20 mouse cellular contexts compared by ENCODE assay signal in genomic region chr4:139266500-139266865, GRCm38 (mm10). TPM values are rescaled to one million over a fixed set of nuclear protein-coding genes. Genes with fewer than 3 reads are reported as not detected.
A peak's percentile ranks its signal among the peaks of the same experiment; 100 is the strongest.
DNase-seq lines count a peak whose midpoint lies in the region; ATAC-seq lines count a peak whose summit lies in the region.
"Had no signal": no experiment of that assay in that cellular context is flagged by ENCODE, and none has a peak within 500 bp of the region (broad histone marks: within the 10 kb centered on the region; RNA-seq: fewer than 3 reads in every experiment).

No protein-coding gene starts in this region.

- H3K36me3 ChIP-seq in forebrain, embryonic 10.5 days (replicated peaks) = peaks cover 86% of the 10 kb centered on the region
- H3K36me3 ChIP-seq in forebrain, embryonic 16.5 days (ENCODE audit: control insufficient read depth, insufficient read depth) = peaks cover 4% of the 10 kb centered on the region; the same call in 1 of the 2 replicates
- H3K36me3 ChIP-seq in neural tube, embryonic 13.5 days = peaks cover 46% of the 10 kb centered on the region
- H3K36me3 ChIP-seq in neural tube, embryonic 15.5 days = peaks cover 31% of the 10 kb centered on the region
- H3K36me3 ChIP-seq in limb, embryonic 11.5 days (ENCODE audit: control insufficient read depth, insufficient read depth, low read length) = peaks cover 4% of the 10 kb centered on the region
- H3K36me3 ChIP-seq in heart, embryonic 11.5 days (ENCODE audit: control insufficient read depth, insufficient read depth, low read length) = peaks cover 18% of the 10 kb centered on the region
- H3K36me3 ChIP-seq in intestine, embryonic 16.5 days (ENCODE audit: control insufficient read depth, insufficient read depth, low read length) = peaks cover 6% of the 10 kb centered on the region; the same call in 1 of the 2 replicates

- no peak overlapping the region for H3K4me2 ChIP-seq in forebrain, embryonic 16.5 days (ENCODE audit: low read length)
- no peak overlapping the region for H3K4me2 ChIP-seq in neural tube, embryonic 13.5 days
- H3K4me2 ChIP-seq in neural tube, embryonic 15.5 days = no peak overlapping the region
- H3K4me2 ChIP-seq in limb, embryonic 11.5 days (ENCODE audit: low read depth, severe bottlenecking) = peak overlapping the region; percentile 5; the same call in 1 of the 2 replicates
- H3K4me2 ChIP-seq in heart, embryonic 11.5 days = no peak overlapping the region
- H3K4me2 ChIP-seq in intestine, embryonic 16.5 days (ENCODE audit: low read depth, low read length) = no peak overlapping the region
- H3K4me2 ChIP-seq: forebrain, embryonic 15.5 days; liver, embryonic 12.5 days; midbrain, embryonic 11.5 days had no signal

- no peaks in the 10 kb centered on the region for H3K9me3 ChIP-seq in forebrain, embryonic 10.5 days
- no peaks in the 10 kb centered on the region for H3K9me3 ChIP-seq in forebrain, embryonic 16.5 days (ENCODE audit: control insufficient read depth, low read length)
- no peaks in the 10 kb centered on the region for H3K9me3 ChIP-seq in neural tube, embryonic 13.5 days
- H3K9me3 ChIP-seq in neural tube, embryonic 15.5 days (replicated peaks) = no peaks in the 10 kb centered on the region
- H3K9me3 ChIP-seq in limb, embryonic 11.5 days (ENCODE audit: control insufficient read depth, low read length) = no peaks in the 10 kb centered on the region
- H3K9me3 ChIP-seq in heart, embryonic 11.5 days (replicated peaks; ENCODE audit: control insufficient read depth, low read length) = no peaks in the 10 kb centered on the region
- no peaks in the 10 kb centered on the region for H3K9me3 ChIP-seq in intestine, embryonic 16.5 days (ENCODE audit: control insufficient read depth, low read length)
- H3K9me3 ChIP-seq: forebrain, embryonic 15.5 days; heart, embryonic 10.5 days; hindbrain, embryonic 10.5 days; liver, embryonic 12.5 days had no signal

- no peak overlapping the region for H3K9ac ChIP-seq in forebrain, embryonic 16.5 days (replicated peaks; ENCODE audit: low read depth, low read length)
- H3K9ac ChIP-seq in neural tube, embryonic 13.5 days = no peak overlapping the region
- no peak overlapping the region for H3K9ac ChIP-seq in neural tube, embryonic 15.5 days (replicated peaks)
- H3K9ac ChIP-seq in limb, embryonic 11.5 days (ENCODE audit: low read length) = peak overlapping the region; percentile 5; the same call in 1 of the 2 replicates
- no peak overlapping the region for H3K9ac ChIP-seq in heart, embryonic 11.5 days (ENCODE audit: low read depth, low read length)
- no peak overlapping the region for H3K9ac ChIP-seq in intestine, embryonic 16.5 days (ENCODE audit: low read depth, low read length)
- H3K9ac ChIP-seq: forebrain, embryonic 15.5 days; liver, embryonic 12.5 days had no signal

- peaks cover 32% of the 10 kb centered on the region for H3K4me1 ChIP-seq in forebrain, embryonic 10.5 days
- H3K4me1 ChIP-seq in forebrain, embryonic 16.5 days (replicated peaks; ENCODE audit: control insufficient read depth, insufficient read depth, low read length) = no peaks in the 10 kb centered on the region
- H3K4me1 ChIP-seq in neural tube, embryonic 13.5 days (replicated peaks) = peaks cover 27% of the 10 kb centered on the region
- peaks cover 11% of the 10 kb centered on the region; the same call in 1 of the 2 replicates for H3K4me1 ChIP-seq in neural tube, embryonic 15.5 days
- H3K4me1 ChIP-seq in limb, embryonic 11.5 days (ENCODE audit: control insufficient read depth, insufficient read depth, low read length) = peaks cover 43% of the 10 kb centered on the region
- H3K4me1 ChIP-seq in heart, embryonic 11.5 days (ENCODE audit: control insufficient read depth, insufficient read depth, low read length) = no peaks in the 10 kb centered on the region
- H3K4me1 ChIP-seq in intestine, embryonic 16.5 days (ENCODE audit: control insufficient read depth, insufficient read depth, low read length) = peaks cover 3% of the 10 kb centered on the region; the same call in 1 of the 2 replicates
- H3K4me1 ChIP-seq: forebrain, embryonic 15.5 days; liver, embryonic 12.5 days had no signal

- no peak for ATAC-seq in forebrain, embryonic 16.5 days
- ATAC-seq in neural tube, embryonic 13.5 days (ENCODE audit: low read depth) = no peak
- ATAC-seq in neural tube, embryonic 15.5 days (ENCODE audit: low FRiP score) = no peak
- no peak for ATAC-seq in limb, embryonic 11.5 days (ENCODE audit: insufficient number of reproducible peaks, low FRiP score, low TSS enrichment, low read depth)
- ATAC-seq in heart, embryonic 11.5 days (replicated peaks; ENCODE audit: insufficient number of reproducible peaks, low FRiP score, low TSS enrichment) = no peak
- no peak for ATAC-seq in intestine, embryonic 16.5 days
- ATAC-seq: forebrain, embryonic 15.5 days; inflammation-experienced regulatory T-cells, adult 6 months; liver, embryonic 12.5 days had no signal

- WGBS in forebrain, embryonic 10.5 days = 80% methylated on average over 7 of the region's 7 CpGs
- 94% methylated on average over 7 of the region's 7 CpGs for WGBS in forebrain, embryonic 16.5 days
- WGBS in neural tube, embryonic 13.5 days = 74% methylated on average over 7 of the region's 7 CpGs
- 78% methylated on average over 7 of the region's 7 CpGs for WGBS in neural tube, embryonic 15.5 days
- 15% methylated on average over 7 of the region's 7 CpGs for WGBS in limb, embryonic 11.5 days
- WGBS in heart, embryonic 11.5 days (ENCODE audit: insufficient replicate concordance) = 88% methylated on average over 7 of the region's 7 CpGs
- WGBS in intestine, embryonic 16.5 days = 81% methylated on average over 7 of the region's 7 CpGs

- H3K27me3 ChIP-seq in forebrain, embryonic 10.5 days (ENCODE audit: poor library complexity, severe bottlenecking) = no peaks in the 10 kb centered on the region
- no peaks in the 10 kb centered on the region for H3K27me3 ChIP-seq in forebrain, embryonic 16.5 days (replicated peaks; ENCODE audit: control insufficient read depth, insufficient read depth, low read length)
- H3K27me3 ChIP-seq in neural tube, embryonic 13.5 days = no peaks in the 10 kb centered on the region
- no peaks in the 10 kb centered on the region for H3K27me3 ChIP-seq in neural tube, embryonic 15.5 days (replicated peaks)
- H3K27me3 ChIP-seq in limb, embryonic 11.5 days (ENCODE audit: control insufficient read depth, insufficient read depth, low read length) = no peaks in the 10 kb centered on the region
- H3K27me3 ChIP-seq in heart, embryonic 11.5 days (ENCODE audit: control insufficient read depth, insufficient read depth, low read length) = no peaks in the 10 kb centered on the region
- no peaks in the 10 kb centered on the region for H3K27me3 ChIP-seq in intestine, embryonic 16.5 days (replicated peaks; ENCODE audit: control insufficient read depth, insufficient read depth, low read length)
- H3K27me3 ChIP-seq: forebrain, embryonic 15.5 days; liver, embryonic 12.5 days had no signal

- no peak overlapping the region for H3K4me3 ChIP-seq in forebrain, embryonic 10.5 days
- no peak overlapping the region for H3K4me3 ChIP-seq in forebrain, embryonic 16.5 days (replicated peaks; ENCODE audit: low read length)
- no peak overlapping the region for H3K4me3 ChIP-seq in neural tube, embryonic 13.5 days
- no peak overlapping the region for H3K4me3 ChIP-seq in neural tube, embryonic 15.5 days (replicated peaks)
- H3K4me3 ChIP-seq in limb, embryonic 11.5 days (ENCODE audit: low read depth, low read length) = no peak overlapping the region
- no peak overlapping the region for H3K4me3 ChIP-seq in heart, embryonic 11.5 days (ENCODE audit: low read depth, low read length)
- H3K4me3 ChIP-seq in intestine, embryonic 16.5 days (ENCODE audit: low read length) = no peak overlapping the region
- H3K4me3 ChIP-seq: forebrain, embryonic 15.5 days; heart, embryonic 10.5 days; hindbrain, embryonic 10.5 days; liver, embryonic 12.5 days had no signal

- peak overlapping the region; percentile 59; the same call in 1 of the 2 replicates for H3K27ac ChIP-seq in forebrain, embryonic 10.5 days
- no peak overlapping the region for H3K27ac ChIP-seq in forebrain, embryonic 16.5 days (ENCODE audit: low read length)
- H3K27ac ChIP-seq in neural tube, embryonic 13.5 days (replicated peaks) = 0 out of 2 replicates have a peak overlapping the region, but pooled peaks have one; percentile 9
- no peak overlapping the region for H3K27ac ChIP-seq in neural tube, embryonic 15.5 days (replicated peaks)
- H3K27ac ChIP-seq in limb, embryonic 11.5 days (replicated peaks; ENCODE audit: low read depth, low read length) = peak overlapping the region; percentile 92
- H3K27ac ChIP-seq in heart, embryonic 11.5 days (ENCODE audit: low read depth, low read length) = no peak overlapping the region
- no peak overlapping the region for H3K27ac ChIP-seq in intestine, embryonic 16.5 days (ENCODE audit: low read length)
- H3K27ac ChIP-seq: forebrain, embryonic 15.5 days; hindbrain, embryonic 10.5 days; liver, embryonic 12.5 days had no signal

- no peak for DNase-seq in forebrain, embryonic 10.5 days (ENCODE audit: extremely low spot score, low spot score)
- DNase-seq in limb, embryonic 11.5 days (ENCODE audit: low spot score) = peak; percentile 70
- no peak for DNase-seq in lung, postnatal 4 days
- DNase-seq: adrenal gland, postnatal 14 days; heart, postnatal 10 days; kidney, adult 8-10 months; kidney, postnatal 14 days; lung, adult 18-20 months; lung, postnatal 10 days had no signal

RNA-seq across cellular contexts. Expression of gene Pqlc2, which starts 44.0 kb away (rescaled TPM):
- polyA plus RNA-seq in forebrain, embryonic 10.5 days (2016; fragmentation: Nextera tagmentation; extraction: Ambion mirVana) = 13.6 and 14.7 TPM in 2 replicates
- 10.1 and 13.2 TPM in 2 replicates for polyA plus RNA-seq in forebrain, embryonic 16.5 days (2015; fragmentation: Nextera tagmentation; extraction: Ambion mirVana)
- 12.9 and 13.2 TPM in 2 replicates for polyA plus RNA-seq in neural tube, embryonic 13.5 days (2015; fragmentation: Nextera tagmentation; extraction: Ambion mirVana)
- polyA plus RNA-seq in neural tube, embryonic 15.5 days (2015; fragmentation: Nextera tagmentation; extraction: Ambion mirVana) = 14.0 and 14.1 TPM in 2 replicates
- polyA plus RNA-seq in limb, embryonic 11.5 days (2014; fragmentation: Nextera tagmentation; extraction: Ambion mirVana) = 13.0 and 16.1 TPM in 2 replicates
- 11.3 and 12.8 TPM in 2 replicates for polyA plus RNA-seq in heart, embryonic 11.5 days (2014; fragmentation: Nextera tagmentation; extraction: Ambion mirVana)
- 32.8 and 37.4 TPM in 2 replicates for polyA plus RNA-seq in intestine, embryonic 16.5 days (2015; fragmentation: Nextera tagmentation; extraction: Ambion mirVana)

RNA-seq across cellular contexts. Expression of gene Akr7a5, which starts 44.1 kb away (rescaled TPM):
- 117 and 120 TPM in 2 replicates for polyA plus RNA-seq in forebrain, embryonic 10.5 days (2016; fragmentation: Nextera tagmentation; extraction: Ambion mirVana)
- polyA plus RNA-seq in forebrain, embryonic 16.5 days (2015; fragmentation: Nextera tagmentation; extraction: Ambion mirVana) = 56.5 and 56.7 TPM in 2 replicates
- polyA plus RNA-seq in neural tube, embryonic 13.5 days (2015; fragmentation: Nextera tagmentation; extraction: Ambion mirVana) = 55.6 and 58.6 TPM in 2 replicates
- polyA plus RNA-seq in neural tube, embryonic 15.5 days (2015; fragmentation: Nextera tagmentation; extraction: Ambion mirVana) = 64.4 and 78.1 TPM in 2 replicates
- polyA plus RNA-seq in limb, embryonic 11.5 days (2014; fragmentation: Nextera tagmentation; extraction: Ambion mirVana) = 121 and 139 TPM in 2 replicates
- polyA plus RNA-seq in heart, embryonic 11.5 days (2014; fragmentation: Nextera tagmentation; extraction: Ambion mirVana) = 51.1 and 53.7 TPM in 2 replicates
- 243 and 247 TPM in 2 replicates for polyA plus RNA-seq in intestine, embryonic 16.5 days (2015; fragmentation: Nextera tagmentation; extraction: Ambion mirVana)

Comparison
In these comparisons a context has a peak if more than half of its experiments do, and no peak if none do; other contexts are left out.
1. H3K27ac ChIP-seq: peak in forebrain, embryonic 10.5 days (single experiment), neural tube, embryonic 13.5 days (single experiment) and limb, embryonic 11.5 days (single experiment); none in forebrain, embryonic 16.5 days (single experiment), neural tube, embryonic 15.5 days (single experiment), heart, embryonic 11.5 days (single experiment) and intestine, embryonic 16.5 days (single experiment).